Mouse (Mus musculus) lung, postnatal 0 days (tissue): ENCODE measurements around the gene Ssbp4. TPM values are rescaled to one million over a fixed set of nuclear protein-coding genes. Genes with fewer than 3 reads are reported as not detected.

Source experiments
- ATAC-seq: fragments of 200-750 bp; cut with Nextera tagmentation; 2 replicates; pipeline ENCODE4 v1.8.0; 2017; ENCODE audit warnings: moderate library complexity
- DNase-seq: peaks from one replicate; pipeline ENCODE4 v3.0.0-alpha.2; 2016; ENCODE audit warnings: low spot score
- H3K27ac ChIP-seq: fragments of 300-500 bp; sonication (generic); 2 replicates; pipeline ENCODE4 v1.5.1; 2014; ENCODE audit warnings: antibody characterized with exemption, mild to moderate bottlenecking, low read length, mixed read lengths
- H3K27me3 ChIP-seq: fragments of 300-500 bp; sonication (generic); replicated peaks from 2 replicates; pipeline ENCODE4 v1.6.1; 2014; ENCODE audit warnings: low read length, mixed read lengths; ENCODE audit not compliant: insufficient read depth
- H3K36me3 ChIP-seq: fragments of 300-500 bp; sonication (generic); 2 replicates; pipeline ENCODE4 v1.6.1; 2014; ENCODE audit warnings: low read length, mixed read lengths; ENCODE audit not compliant: insufficient read depth
- H3K4me1 ChIP-seq: fragments of 300-500 bp; sonication (generic); 2 replicates; pipeline ENCODE4 v1.6.1; 2014; ENCODE audit warnings: antibody characterized with exemption, low read depth, low read length, mixed read lengths; ENCODE audit not compliant: insufficient read depth
- H3K4me2 ChIP-seq: fragments of 300-500 bp; sonication (generic); replicated peaks from 2 replicates; pipeline ENCODE4 v1.6.1; 2014; ENCODE audit warnings: low read depth, mild to moderate bottlenecking, low read length, moderate library complexity, mixed read lengths
- H3K4me3 ChIP-seq: fragments of 300-500 bp; sonication (generic); 2 replicates; pipeline ENCODE4 v1.5.1; 2014; ENCODE audit warnings: low read depth, low read length
- H3K9ac ChIP-seq: fragments of 300-500 bp; sonication (generic); replicated peaks from 2 replicates; pipeline ENCODE4 v1.6.1; 2014; ENCODE audit warnings: low read depth, mild to moderate bottlenecking
- H3K9me3 ChIP-seq: fragments of 300-500 bp; sonication (generic); 2 replicates; pipeline ENCODE4 v1.6.1; 2016; ENCODE audit warnings: low read length, mixed read lengths
- CTCF ChIP-seq: IDR thresholded peaks from 2 replicates; pipeline ENCODE4 v1.5.1; 2016; ENCODE audit warnings: antibody characterized with exemption, mild to moderate bottlenecking
- EP300 ChIP-seq: IDR thresholded peaks from 2 replicates; pipeline ENCODE4 v1.6.1; 2016; ENCODE audit warnings: antibody characterized with exemption, mild to moderate bottlenecking, control low read depth
- WGBS: fragments of 180-500 bp; shearing (Covaris S2); extraction: QIAGEN DNeasy Blood & Tissue Kit; methylation state at CpG from one replicate; pipeline ENCODE4 v1.1.7; 2014; 5-methylcytosine and 5-hydroxymethylcytosine counted together
- polyA plus RNA-seq: library from polyadenylated mRNA; unstranded; fragments of >200 nt; fragmentation: Nextera tagmentation; extraction: Ambion mirVana; gene quantifications from 2 replicates; pipeline ENCODE4 v1.2.1, GENCODE M21; 2015

Ssbp4 gene
- polyA plus RNA-seq, 1 experiment from 2014 or later = 125 TPM

GRCm38 (mm10) chr8:70611849-70612248, 3.2 kb upstream of the Ssbp4 start:
- no peaks in the 10 kb centered on the region for H3K36me3 ChIP-seq
- peaks cover 5% of the 10 kb centered on the region; the same call in 1 of the 2 replicates for H3K4me1 ChIP-seq
- H3K27ac ChIP-seq = peak overlapping the region; percentile 98
- ATAC-seq = no peak
- H3K9ac ChIP-seq = peak overlapping the region; percentile 26; the same call in 1 of the 2 replicates
- TF ChIP-seq CTCF (peak; percentile 98), EP300 (no peak)
- no peaks in the 10 kb centered on the region for H3K27me3 ChIP-seq
- peak overlapping the region; percentile 97 for H3K4me2 ChIP-seq
- peak overlapping the region; percentile 44; the same call in 1 of the 2 replicates for H3K4me3 ChIP-seq
- no peaks in the 10 kb centered on the region for H3K9me3 ChIP-seq
- WGBS = under 1% methylated on average over 6 of the region's 6 CpGs
- peak; percentile 80 for DNase-seq

- TF ChIP-seq EP300 (no peak), CTCF (peak; percentile 90)
- H3K27me3 ChIP-seq = no peaks in the 10 kb centered on the region
- no peaks in the 10 kb centered on the region for H3K9me3 ChIP-seq
- no peaks in the 10 kb centered on the region for H3K36me3 ChIP-seq
- peak overlapping the region; percentile 98 for H3K27ac ChIP-seq
- peak overlapping the region; percentile 97 for H3K4me2 ChIP-seq
- H3K4me3 ChIP-seq = peak overlapping the region; percentile 44
- H3K4me1 ChIP-seq = peaks cover 8% of the 10 kb centered on the region; the same call in 1 of the 2 replicates
- H3K9ac ChIP-seq = peak overlapping the region; percentile 26; the same call in 1 of the 2 replicates
- WGBS = under 1% methylated on average over 54 of the region's 54 CpGs
- DNase-seq (peak; percentile 79), ATAC-seq (peak; percentile 14)
These were observed 2.4 kb upstream of the Ssbp4 start for GRCm38 (mm10) chr8:70610796-70611771.

- Histone ChIP-seq H3K9ac (peak overlapping the region; percentile 36; the same call in 1 of the 2 replicates), H3K4me3 (peak overlapping the region; percentile 44), H3K9me3 (no peaks in the 10 kb centered on the region), H3K4me2 (peak overlapping the region; percentile 97), H3K4me1 (peaks cover 8% of the 10 kb centered on the region; the same call in 1 of the 2 replicates), H3K27ac (peak overlapping the region; percentile 98), H3K36me3 (no peaks in the 10 kb centered on the region), H3K27me3 (no peaks in the 10 kb centered on the region)
- TF ChIP-seq CTCF = no peak
- 0 out of 2 replicates have a peak, but pooled peaks have one; percentile 12 for TF ChIP-seq EP300
- DNase-seq (peak; percentile 99), ATAC-seq (peak; percentile 81)
- under 1% methylated on average over 39 of the region's 45 CpGs for WGBS
These were observed 1.4 kb upstream of the Ssbp4 start for GRCm38 (mm10) chr8:70609849-70610795.

GRCm38 (mm10) chr8:70609368-70609848, 736 bp upstream of the Ssbp4 start:
- Histone ChIP-seq H3K4me2 (peak overlapping the region; percentile 97), H3K27ac (peak overlapping the region; percentile 98), H3K36me3 (no peaks in the 10 kb centered on the region), H3K4me1 (peaks cover 8% of the 10 kb centered on the region; the same call in 1 of the 2 replicates), H3K4me3 (peak overlapping the region; percentile 44), H3K27me3 (no peaks in the 10 kb centered on the region), H3K9ac (peak overlapping the region; percentile 36; the same call in 1 of the 2 replicates), H3K9me3 (no peaks in the 10 kb centered on the region)
- no peak for TF ChIP-seq EP300
- TF ChIP-seq CTCF = no peak
- peak; percentile 84 for ATAC-seq
- peak; percentile 93 for DNase-seq
- 2% methylated on average over 30 of the region's 39 CpGs for WGBS

GRCm38 (mm10) chr8:70607898-70608748, 549 bp downstream of the Ssbp4 start:
- H3K27me3 ChIP-seq = no peaks in the 10 kb centered on the region
- H3K4me3 ChIP-seq = peak overlapping the region; percentile 61
- DNase-seq (peak; percentile 53), ATAC-seq (no peak)
- H3K4me2 ChIP-seq = peak overlapping the region; percentile 97
- no peak for TF ChIP-seq EP300
- no peak for TF ChIP-seq CTCF
- H3K36me3 ChIP-seq = no peaks in the 10 kb centered on the region
- peak overlapping the region; percentile 82 for H3K9ac ChIP-seq
- H3K4me1 ChIP-seq = peaks cover 8% of the 10 kb centered on the region; the same call in 1 of the 2 replicates
- H3K27ac ChIP-seq = peak overlapping the region; percentile 98
- WGBS = under 1% methylated on average over 84 of the region's 84 CpGs
- H3K9me3 ChIP-seq = no peaks in the 10 kb centered on the region
